Comparison of ENCODE assay signal across 15 mouse cellular contexts in the genomic region with DNA sequence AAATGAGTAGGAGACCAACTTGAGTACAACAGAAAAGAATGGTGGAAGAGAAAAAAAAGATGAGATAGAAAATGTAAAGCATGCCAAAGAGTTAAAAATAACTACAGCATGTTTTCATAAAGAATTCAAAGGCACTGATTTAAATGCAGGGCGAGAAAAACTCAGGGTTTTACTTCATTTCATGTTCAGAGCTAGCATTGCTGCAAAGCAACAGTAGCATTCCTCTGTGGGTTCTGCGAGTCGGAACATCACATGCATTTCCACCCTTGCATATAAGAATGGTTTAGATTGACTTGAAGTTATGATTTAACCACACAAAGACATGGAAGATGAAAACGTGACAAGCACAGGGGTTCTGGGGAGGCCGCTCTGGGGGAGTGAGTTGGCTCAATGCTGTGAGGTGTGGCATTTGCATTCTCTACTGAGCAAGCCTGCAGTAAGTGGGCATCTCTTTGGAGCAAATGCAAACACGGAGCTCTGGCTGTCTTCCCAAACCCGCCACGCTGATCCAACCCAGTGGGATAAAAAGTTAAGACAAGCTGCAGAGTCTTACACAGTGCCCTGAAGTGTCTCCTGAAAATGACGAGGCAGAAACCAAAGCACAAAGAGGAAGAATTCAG.
DNase-seq lines count a peak whose midpoint lies in the region; ATAC-seq lines count a peak whose summit lies in the region.
"Had no signal": no experiment of that assay in that cellular context is flagged by ENCODE, and none has a peak within 500 bp of the region (broad histone marks: within the 10 kb centered on the region; RNA-seq: fewer than 3 reads in every experiment).

No protein-coding gene starts in this region.

- WGBS in midbrain, embryonic 15.5 days, result 58% methylated on average over 9 of the region's 9 CpGs
- WGBS in midbrain, embryonic 13.5 days, result 66% methylated on average over 9 of the region's 9 CpGs

- no peak overlapping the region for H3K9ac ChIP-seq in midbrain, embryonic 15.5 days
- H3K9ac ChIP-seq in midbrain, embryonic 13.5 days (replicated peaks), result no peak overlapping the region
- H3K9ac ChIP-seq: liver, postnatal 0 days had no signal

- H3K4me3 ChIP-seq in midbrain, embryonic 15.5 days, result no peak overlapping the region
- no peak overlapping the region for H3K4me3 ChIP-seq in midbrain, embryonic 13.5 days (replicated peaks)
- H3K4me3 ChIP-seq: erythroblast, embryonic 14.5 days had no signal

- H3K27ac ChIP-seq in midbrain, embryonic 15.5 days, result 0 out of 2 replicates have a peak overlapping the region, but pooled peaks have one; percentile 20
- no peak overlapping the region for H3K27ac ChIP-seq in midbrain, embryonic 13.5 days
- H3K27ac ChIP-seq: macrophage had no signal

- DNase-seq in cerebellum, postnatal 14 days, result peak; percentile 31 to 56
- no peak for DNase-seq in cerebellum, adult 8-10 months
- DNase-seq in right cerebral cortex, adult 2 months (ENCODE audit: low spot score in 2 of 2), result peak; percentile 59 to 72
- DNase-seq in gastrocnemius, postnatal 25 days, result no peak
- DNase-seq in gastrocnemius, adult 18-20 months (ENCODE audit: low spot score), result no peak
- no peak for DNase-seq in adrenal gland, postnatal 10 days
- DNase-seq: adrenal gland, adult 2 months; kidney, postnatal 25 days; liver, postnatal 0 days; retina, postnatal 1 day had no signal

- peaks cover 3% of the 10 kb centered on the region; the same call in 1 of the 2 replicates for H3K4me1 ChIP-seq in midbrain, embryonic 15.5 days
- H3K4me1 ChIP-seq in midbrain, embryonic 13.5 days (replicated peaks), result no peaks in the 10 kb centered on the region

- no peaks in the 10 kb centered on the region for H3K9me3 ChIP-seq in midbrain, embryonic 15.5 days
- no peaks in the 10 kb centered on the region for H3K9me3 ChIP-seq in midbrain, embryonic 13.5 days

- ATAC-seq in midbrain, embryonic 15.5 days (replicated peaks), result no peak
- no peak for ATAC-seq in midbrain, embryonic 13.5 days
- ATAC-seq: intestine, postnatal 0 days; liver, postnatal 0 days had no signal

- no peaks in the 10 kb centered on the region for H3K27me3 ChIP-seq in midbrain, embryonic 15.5 days (replicated peaks)
- H3K27me3 ChIP-seq in midbrain, embryonic 13.5 days, result no peaks in the 10 kb centered on the region

- H3K36me3 ChIP-seq in midbrain, embryonic 15.5 days (replicated peaks), result no peaks in the 10 kb centered on the region
- H3K36me3 ChIP-seq in midbrain, embryonic 13.5 days, result no peaks in the 10 kb centered on the region

- H3K4me2 ChIP-seq in midbrain, embryonic 15.5 days, result no peak overlapping the region
- H3K4me2 ChIP-seq in midbrain, embryonic 13.5 days (replicated peaks), result no peak overlapping the region

Comparison
In these comparisons a context has a peak if more than half of its experiments do, and no peak if none do; other contexts are left out.
1. DNase-seq: peak in cerebellum, postnatal 14 days (2 of 2) and right cerebral cortex, adult 2 months (2 of 2); none in cerebellum, adult 8-10 months (single experiment), gastrocnemius, postnatal 25 days (single experiment), gastrocnemius, adult 18-20 months (single experiment) and adrenal gland, postnatal 10 days (single experiment).